Mouse (Mus musculus) lung, embryonic 16.5 days (tissue): Measurements from ENCODE around the gene Mon1b. TPM values are rescaled to one million over a fixed set of nuclear protein-coding genes. Genes with fewer than 3 reads are reported as not detected.
A peak's percentile ranks its signal among the peaks of the same experiment; 100 is the strongest.

ENCODE experiments used
- ATAC-seq: fragments of 200-750 bp; cut with Nextera tagmentation; 2 replicates; pipeline ENCODE4 v1.8.0; 2017; ENCODE audit warnings: low read depth, mild to moderate bottlenecking, moderate library complexity
- H3K27ac ChIP-seq: fragments of 300-500 bp; sonication (generic); 2 replicates; pipeline ENCODE4 v1.5.1; 2014; ENCODE audit warnings: mild to moderate bottlenecking, control low read depth, low read length
- H3K27me3 ChIP-seq: fragments of 300-500 bp; sonication (generic); 2 replicates; pipeline ENCODE4 v1.6.1; 2014; ENCODE audit warnings: low read depth, low read length, mixed read lengths; ENCODE audit not compliant: control insufficient read depth, insufficient read depth
- H3K36me3 ChIP-seq: fragments of 300-500 bp; sonication (generic); 2 replicates; pipeline ENCODE4 v1.6.1; 2014; ENCODE audit warnings: low read length; ENCODE audit not compliant: control insufficient read depth, insufficient read depth
- H3K4me1 ChIP-seq: fragments of 300-500 bp; sonication (generic); replicated peaks from 2 replicates; pipeline ENCODE4 v1.6.1; 2014; ENCODE audit warnings: low read length, mixed read lengths; ENCODE audit not compliant: control insufficient read depth, insufficient read depth
- H3K4me2 ChIP-seq: fragments of 300-500 bp; sonication (generic); 2 replicates; pipeline ENCODE4 v1.6.1; 2014; ENCODE audit warnings: low read depth, low read length, control low read depth
- H3K4me3 ChIP-seq: fragments of 300-500 bp; sonication (generic); 2 replicates; pipeline ENCODE4 v1.5.1; 2014; ENCODE audit warnings: mild to moderate bottlenecking, low read length, control low read depth
- H3K9ac ChIP-seq: fragments of 300-500 bp; sonication (generic); 2 replicates; pipeline ENCODE4 v1.6.1; 2014; ENCODE audit warnings: low read length, control low read depth
- H3K9me3 ChIP-seq: fragments of 300-500 bp; sonication (generic); 2 replicates; pipeline ENCODE4 v1.6.1; 2016; ENCODE audit warnings: low read length; ENCODE audit not compliant: control insufficient read depth
- WGBS: fragments of 180-500 bp; shearing (Covaris S2); extraction: QIAGEN DNeasy Blood & Tissue Kit; methylation state at CpG from one replicate; pipeline ENCODE4 v1.1.7; 2014; 5-methylcytosine and 5-hydroxymethylcytosine counted together
- polyA plus RNA-seq: library from polyadenylated mRNA; unstranded; fragments of >200 nt; fragmentation: Nextera tagmentation; extraction: Ambion mirVana; gene quantifications from 2 replicates; pipeline ENCODE4 v1.2.1, GENCODE M21; 2015

Gene Mon1b
- polyA plus RNA-seq, 1 experiment from 2014 or later: 10.2 TPM

DNA sequence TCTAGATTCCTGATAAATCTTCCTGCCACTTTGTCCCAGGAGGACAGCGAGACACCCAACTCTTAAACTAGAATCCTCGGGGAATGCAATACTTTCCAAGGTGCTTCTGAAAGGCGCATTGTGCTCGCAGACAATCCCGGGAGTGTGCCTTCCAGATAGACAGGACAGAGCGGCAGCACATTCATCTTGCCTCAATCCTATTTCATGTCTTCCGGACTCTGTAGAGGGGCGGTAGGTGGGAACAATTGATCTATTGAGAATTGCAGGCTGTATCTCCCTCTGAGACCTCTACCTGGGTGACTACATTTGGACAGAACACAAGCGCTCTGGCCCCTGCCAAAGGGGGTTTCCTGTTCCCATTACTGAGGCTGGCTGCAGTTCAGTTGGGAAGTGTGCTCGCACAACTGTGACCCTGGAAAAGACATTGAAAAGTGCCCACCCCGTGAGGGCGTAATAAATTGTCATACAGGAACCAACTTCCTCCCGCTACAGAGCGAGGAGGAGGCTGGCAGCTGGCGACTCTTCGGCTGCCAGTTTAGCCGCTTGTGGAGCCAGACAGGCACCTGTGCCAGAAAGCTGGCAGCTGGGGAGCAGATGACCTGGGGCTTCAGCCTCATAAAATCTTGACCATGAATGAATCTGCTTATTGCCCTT is 52.6 kb downstream of the Mon1b start:
- peaks cover 3% of the 10 kb centered on the region for H3K9me3 ChIP-seq
- peak; percentile 59; the same call in 1 of the 2 replicates for ATAC-seq
- peak overlapping the region; percentile 58 for H3K27ac ChIP-seq
- WGBS: 38% methylated on average over 17 of the region's 17 CpGs
- H3K9ac ChIP-seq: peak overlapping the region; percentile 19; the same call in 1 of the 2 replicates
- no peaks in the 10 kb centered on the region for H3K27me3 ChIP-seq
- H3K4me3 ChIP-seq: peak overlapping the region; percentile 0
- H3K4me2 ChIP-seq: peak overlapping the region; percentile 37
- no peaks in the 10 kb centered on the region for H3K36me3 ChIP-seq
- H3K4me1 ChIP-seq: peaks cover 4% of the 10 kb centered on the region; the same call in 1 of the 2 replicates

DNA sequence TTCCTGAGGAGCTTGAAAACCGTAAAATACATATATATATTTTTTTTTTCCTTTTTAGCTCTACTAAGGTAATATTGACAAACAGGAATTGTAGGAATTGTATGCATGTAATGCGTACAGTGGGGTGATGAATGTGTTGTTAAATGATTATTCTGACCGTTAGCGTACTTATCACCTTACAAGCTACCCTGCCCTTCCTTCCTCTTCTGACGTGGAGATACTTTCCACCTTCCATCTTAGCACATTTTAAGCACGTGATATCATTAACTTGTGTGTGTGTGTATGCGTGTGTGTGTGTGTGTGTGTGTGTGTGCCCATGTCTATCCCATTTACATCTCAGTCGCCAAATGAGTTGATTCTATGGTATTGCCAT is 53.1 kb downstream of the Mon1b start:
- no peak overlapping the region for H3K4me3 ChIP-seq
- H3K9me3 ChIP-seq: peaks cover 3% of the 10 kb centered on the region
- no peak for ATAC-seq
- WGBS: 64% methylated on average over 8 of the region's 8 CpGs
- H3K4me2 ChIP-seq: no peak overlapping the region
- no peaks in the 10 kb centered on the region for H3K27me3 ChIP-seq
- H3K36me3 ChIP-seq: no peaks in the 10 kb centered on the region
- H3K4me1 ChIP-seq: peaks cover 4% of the 10 kb centered on the region; the same call in 1 of the 2 replicates
- H3K27ac ChIP-seq: peak overlapping the region; percentile 58; the same call in 1 of the 2 replicates
- H3K9ac ChIP-seq: no peak overlapping the region

DNA sequence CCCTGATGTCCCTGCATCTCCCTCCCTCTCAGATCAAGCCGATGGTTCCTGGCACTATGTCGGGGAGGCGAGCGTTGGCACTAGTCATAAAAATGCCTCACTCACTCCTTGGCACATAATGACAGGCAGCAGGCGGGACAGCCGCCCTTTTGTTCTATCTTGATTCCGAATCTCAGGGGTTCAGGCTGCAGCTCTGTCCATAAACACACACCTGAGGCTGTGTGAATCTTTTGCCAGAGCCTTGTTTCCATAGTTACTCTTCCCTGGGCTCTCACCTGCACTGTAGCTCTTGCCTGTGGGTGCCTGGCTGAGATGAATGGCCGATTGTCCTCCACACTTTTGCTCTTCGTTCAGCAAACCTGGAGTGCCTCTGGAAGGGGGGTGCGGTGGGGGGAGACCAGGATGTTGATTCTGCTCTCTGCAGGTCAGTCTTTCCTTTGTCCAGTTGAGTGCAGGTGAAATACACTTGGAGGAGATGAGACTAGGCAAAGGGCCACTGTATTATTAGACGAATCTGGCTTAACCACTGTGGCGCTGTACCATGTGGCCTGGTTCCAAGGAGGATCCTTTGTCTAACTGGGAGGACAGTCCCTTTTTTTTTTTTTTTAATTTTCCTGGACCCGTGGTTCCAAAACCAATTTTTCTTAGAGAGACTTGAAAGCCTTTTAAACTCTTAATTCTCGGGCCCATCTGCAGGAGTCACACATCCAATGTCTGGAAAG is 56.4 kb downstream of the Mon1b start:
- Histone ChIP-seq H3K4me2 (no peak overlapping the region), H3K27ac (peak overlapping the region; percentile 77)
- 46% methylated on average over 14 of the region's 14 CpGs for WGBS

More for the DNA sequence above, 56.4 kb downstream of the Mon1b start:
- H3K4me1 ChIP-seq: peaks cover 4% of the 10 kb centered on the region; the same call in 1 of the 2 replicates
- no peaks in the 10 kb centered on the region for H3K27me3 ChIP-seq
- ATAC-seq: peak; percentile 82
- H3K36me3 ChIP-seq: no peaks in the 10 kb centered on the region
- no peaks in the 10 kb centered on the region for H3K9me3 ChIP-seq
- no peak overlapping the region for H3K4me3 ChIP-seq
- no peak overlapping the region for H3K9ac ChIP-seq

Other genes with a start within 250 kb of the Mon1b start
- not detected in 2 replicates for gene Syce1l, start 7.6 kb downstream of the Mon1b start, polyA plus RNA-seq
- 8.4 and 9.0 TPM in 2 replicates for gene Adamts18, start 213.2 kb downstream of the Mon1b start, polyA plus RNA-seq